Mouse (Mus musculus) heart, adult 11 months (tissue): Measurements from ENCODE around the gene Olfr141.

ENCODE experiments used
- DNase-seq: peaks from one replicate; pipeline ENCODE4 v3.0.0; 2022

The Olfr141 gene

DNA sequence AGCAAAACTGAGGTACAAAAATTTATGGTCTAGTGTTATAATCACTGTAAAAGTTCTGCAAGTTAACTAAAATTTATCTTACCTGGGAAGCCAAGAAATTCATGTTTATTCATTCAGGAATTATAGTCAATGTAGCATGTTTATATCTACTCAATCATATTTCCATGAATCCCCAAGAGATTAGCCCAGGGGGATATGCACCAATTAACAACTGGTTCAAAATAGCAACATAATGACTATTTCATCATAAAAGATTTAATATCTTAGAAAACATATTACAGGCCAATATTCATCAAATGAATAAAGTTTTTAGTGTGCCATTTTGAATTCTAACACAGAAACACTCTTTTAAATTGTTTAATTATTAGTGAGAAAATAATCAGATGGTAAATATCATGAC, at the start of gene Olfr141:
TSS of gene Olfr141 (minus strand) at position 101 of the 400 bp plus-strand sequence.
- no peak for DNase-seq

DNA sequence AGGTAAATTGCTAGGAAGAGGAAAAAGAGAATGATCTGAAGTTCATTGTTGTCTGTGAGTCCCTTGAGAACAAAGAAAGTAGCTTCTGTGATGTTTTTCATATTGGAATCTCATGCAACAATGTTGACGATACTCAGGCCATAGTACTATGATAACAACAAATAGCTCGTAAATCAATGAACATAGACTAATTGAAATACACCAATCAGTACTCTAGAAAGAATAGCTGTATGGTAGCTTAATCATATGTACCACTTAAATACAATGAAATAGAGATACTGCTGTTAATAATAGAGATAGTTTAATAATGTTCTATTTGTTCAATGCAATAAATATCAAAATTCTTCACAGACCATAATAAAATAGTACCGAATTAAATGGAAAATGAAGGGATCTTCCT, 41.8 kb upstream of the Olfr141 start, which contains the start of gene Olfr1095:
TSS of gene Olfr1095 (minus strand) at position 101 of the 400 bp plus-strand sequence.
- no peak for DNase-seq

DNA sequence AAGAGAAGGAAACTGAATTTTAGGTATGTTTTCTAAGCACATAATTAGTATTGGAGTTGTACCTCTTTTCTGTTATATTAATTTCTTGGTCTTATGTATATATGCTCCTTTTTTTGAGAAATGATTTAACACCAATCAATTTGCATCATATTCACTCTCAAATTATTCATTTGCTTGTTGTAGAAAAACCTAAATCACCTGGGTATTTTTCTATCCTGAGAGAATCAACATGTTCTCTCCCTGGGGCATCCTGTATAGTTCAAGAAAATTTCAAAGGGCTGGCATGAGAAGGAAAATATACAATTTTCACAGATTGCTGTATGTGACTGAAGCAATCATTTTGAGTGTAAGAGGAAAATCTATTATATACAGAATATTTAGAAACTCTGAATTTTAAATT, 14.5 kb upstream of the Olfr141 start, which contains the start of gene Olfr1094:
TSS of gene Olfr1094 (plus strand) at position 301 of the 400 bp plus-strand sequence.
- DNase-seq: no peak

DNA sequence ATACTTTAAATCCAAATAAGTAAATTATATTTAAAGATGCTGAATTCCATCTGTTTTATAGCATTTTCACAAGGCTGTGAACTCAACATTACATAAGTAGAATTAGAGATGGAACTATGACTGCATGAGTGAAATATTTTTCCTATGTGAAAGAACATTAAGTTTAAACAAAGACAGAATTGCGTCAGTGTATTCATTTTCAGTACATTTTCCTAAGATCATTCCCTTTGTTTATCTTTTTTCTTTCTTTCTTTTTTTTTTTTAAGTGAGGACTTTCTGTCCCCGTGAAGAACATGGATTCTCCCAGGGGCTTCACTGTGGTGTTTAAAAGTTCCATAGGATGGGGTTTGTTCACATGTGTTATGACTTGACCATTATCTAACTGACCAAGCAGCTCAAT, 27.6 kb downstream of the Olfr141 start, which contains the start of gene Olfr1093:
TSS of gene Olfr1093 (plus strand) at position 301 of the 400 bp plus-strand sequence.
- no peak for DNase-seq

DNA sequence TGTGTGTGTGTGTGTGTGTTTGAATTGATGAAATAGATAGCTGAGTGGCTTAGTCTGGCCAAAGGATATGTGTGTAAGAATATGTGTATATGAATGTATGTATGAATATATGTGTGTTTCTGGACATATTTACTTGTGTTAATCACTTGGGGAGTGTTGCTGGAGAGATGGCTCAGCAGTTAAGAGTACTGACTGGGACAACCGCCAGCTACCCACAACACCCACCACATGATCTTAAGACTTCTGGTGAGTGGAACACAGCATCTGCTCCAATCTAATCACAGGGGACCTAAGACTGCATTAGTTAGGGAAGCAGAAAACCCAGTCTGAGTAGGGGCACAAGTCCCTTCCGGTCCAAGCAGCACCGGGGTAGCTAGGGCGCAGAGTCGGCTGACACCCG, 48.8 kb downstream of the Olfr141 start:
- no peak for DNase-seq

DNA sequence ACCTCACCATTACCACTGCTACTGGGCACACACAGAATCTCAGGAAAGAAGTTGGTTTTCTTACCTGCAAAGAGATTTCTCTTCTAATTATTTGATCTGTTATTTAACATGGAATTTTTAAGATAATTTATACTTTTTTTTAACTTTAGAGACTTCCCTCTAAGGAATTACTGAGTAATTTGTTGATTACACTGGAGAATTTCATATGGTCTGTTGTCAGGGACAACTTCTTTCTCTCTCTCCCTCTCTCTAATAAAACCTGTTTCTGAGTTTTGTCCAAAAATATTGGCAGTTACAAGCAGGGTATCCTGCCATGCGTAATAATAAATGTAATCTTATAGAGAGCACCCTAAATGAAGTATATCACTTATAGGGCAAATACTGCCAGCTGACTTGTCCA, 50.9 kb downstream of the Olfr141 start, which contains the start of gene Olfr1090:
TSS of gene Olfr1090 (minus strand) at position 101 of the 400 bp plus-strand sequence.
- no peak for DNase-seq
